Mouse (Mus musculus): ENCODE results near the gene C3. TPM values are rescaled to one million over a fixed set of nuclear protein-coding genes. Genes with fewer than 3 reads are reported as not detected.
A peak's percentile ranks its signal among the peaks of the same experiment; 100 is the strongest.

The C3 gene
- polyA plus RNA-seq, 1 experiment from 2014 or later = 0.08 TPM

GRCm38 (mm10) chr17:57219167-57219883, 8.6 kb downstream of the C3 start:
- H3K27me3 ChIP-seq = peaks cover 35% of the 10 kb centered on the region
- no peak overlapping the region for H3K4me2 ChIP-seq
- H3K9ac ChIP-seq (replicated peaks) = no peak overlapping the region
- no peaks in the 10 kb centered on the region for H3K36me3 ChIP-seq
- no peak overlapping the region for H3K27ac ChIP-seq
- no peaks in the 10 kb centered on the region for H3K4me1 ChIP-seq (replicated peaks)
- WGBS = 24% methylated on average over 11 of the region's 11 CpGs
- no peaks in the 10 kb centered on the region for H3K9me3 ChIP-seq
- H3K4me3 ChIP-seq (replicated peaks) = no peak overlapping the region
- no peak for ATAC-seq (ENCODE audit: insufficient number of reproducible peaks, insufficient read depth, low FRiP score, low TSS enrichment, low read depth)

- Histone ChIP-seq H3K4me3 (replicated peaks) (no peak overlapping the region), H3K27ac (no peak overlapping the region), H3K9me3 (no peaks in the 10 kb centered on the region), H3K9ac (replicated peaks) (no peak overlapping the region), H3K36me3 (no peaks in the 10 kb centered on the region), H3K4me1 (replicated peaks) (no peaks in the 10 kb centered on the region), H3K4me2 (no peak overlapping the region), H3K27me3 (peaks cover 31% of the 10 kb centered on the region)
- WGBS = 72% methylated on average over 12 of the region's 12 CpGs
- no peak; the same call in 1 of the 2 replicates for ATAC-seq (ENCODE audit: insufficient number of reproducible peaks, insufficient read depth, low FRiP score, low TSS enrichment, low read depth)
Measured at GRCm38 (mm10) chr17:57218335-57218900, 9.5 kb downstream of the C3 start.

- WGBS = 53% methylated on average over 13 of the region's 13 CpGs
- H3K4me3 ChIP-seq (replicated peaks) = no peak overlapping the region
- H3K4me2 ChIP-seq = no peak overlapping the region
- 0 out of 2 replicates have a peak, but pooled peaks cover 3% of the 10 kb centered on the region for H3K9me3 ChIP-seq
- H3K27ac ChIP-seq = no peak overlapping the region
- H3K4me1 ChIP-seq (replicated peaks) = no peaks in the 10 kb centered on the region
- peaks cover 12% of the 10 kb centered on the region; the same call in 1 of the 2 replicates for H3K27me3 ChIP-seq
- 0 out of 2 replicates have a peak, but pooled peaks have one; percentile 9 for ATAC-seq (ENCODE audit: insufficient number of reproducible peaks, insufficient read depth, low FRiP score, low TSS enrichment, low read depth)
- no peak overlapping the region for H3K9ac ChIP-seq (replicated peaks)
- H3K36me3 ChIP-seq = no peaks in the 10 kb centered on the region
Measured at GRCm38 (mm10) chr17:57214676-57215387, 13.1 kb downstream of the C3 start.

- Histone ChIP-seq H3K27me3 (peaks cover 5% of the 10 kb centered on the region; the same call in 1 of the 2 replicates), H3K4me2 (no peak overlapping the region), H3K9ac (replicated peaks) (no peak overlapping the region), H3K27ac (no peak overlapping the region), H3K4me3 (replicated peaks) (no peak overlapping the region), H3K4me1 (replicated peaks) (no peaks in the 10 kb centered on the region), H3K9me3 (0 out of 2 replicates have a peak, but pooled peaks cover 3% of the 10 kb centered on the region), H3K36me3 (no peaks in the 10 kb centered on the region)
- no peak for ATAC-seq (ENCODE audit: insufficient number of reproducible peaks, insufficient read depth, low FRiP score, low TSS enrichment, low read depth)
- 67% methylated on average over 9 of the region's 9 CpGs for WGBS
Measured at GRCm38 (mm10) chr17:57211501-57211900, 16.4 kb downstream of the C3 start.

- Histone ChIP-seq H3K4me1 (replicated peaks) (no peaks in the 10 kb centered on the region), H3K27ac (no peak overlapping the region), H3K4me3 (replicated peaks) (no peak overlapping the region), H3K27me3 (0 out of 2 replicates have a peak, but pooled peaks cover 5% of the 10 kb centered on the region), H3K9me3 (0 out of 2 replicates have a peak, but pooled peaks cover 3% of the 10 kb centered on the region), H3K4me2 (no peak overlapping the region), H3K36me3 (no peaks in the 10 kb centered on the region), H3K9ac (replicated peaks) (no peak overlapping the region)
- WGBS = 68% methylated on average over 4 of the region's 4 CpGs
- no peak for ATAC-seq (ENCODE audit: insufficient number of reproducible peaks, insufficient read depth, low FRiP score, low TSS enrichment, low read depth)
Measured at GRCm38 (mm10) chr17:57209330-57209729, 18.6 kb downstream of the C3 start.

- ATAC-seq (ENCODE audit: insufficient number of reproducible peaks, insufficient read depth, low FRiP score, low TSS enrichment, low read depth) = no peak
- no peaks in the 10 kb centered on the region for H3K27me3 ChIP-seq
- H3K9me3 ChIP-seq = 0 out of 2 replicates have a peak, but pooled peaks cover 3% of the 10 kb centered on the region
- WGBS = 85% methylated on average over 3 of the region's 3 CpGs
- no peak overlapping the region for H3K4me3 ChIP-seq (replicated peaks)
- H3K4me1 ChIP-seq (replicated peaks) = no peaks in the 10 kb centered on the region
- H3K36me3 ChIP-seq = no peaks in the 10 kb centered on the region
- H3K9ac ChIP-seq (replicated peaks) = no peak overlapping the region
- no peak overlapping the region for H3K27ac ChIP-seq
- H3K4me2 ChIP-seq = no peak overlapping the region
Measured at GRCm38 (mm10) chr17:57207938-57208337, 20.0 kb downstream of the C3 start.

- 81% methylated on average over 10 of the region's 10 CpGs for WGBS
- Histone ChIP-seq H3K9ac (replicated peaks) (no peak overlapping the region), H3K4me3 (replicated peaks) (no peak overlapping the region), H3K4me2 (no peak overlapping the region), H3K27ac (no peak overlapping the region), H3K27me3 (no peaks in the 10 kb centered on the region), H3K9me3 (no peaks in the 10 kb centered on the region), H3K36me3 (no peaks in the 10 kb centered on the region), H3K4me1 (replicated peaks) (no peaks in the 10 kb centered on the region)
- ATAC-seq (ENCODE audit: insufficient number of reproducible peaks, insufficient read depth, low FRiP score, low TSS enrichment, low read depth) = no peak
Measured at GRCm38 (mm10) chr17:57201841-57202724, 25.9 kb downstream of the C3 start.

- no peak for ATAC-seq (ENCODE audit: insufficient number of reproducible peaks, insufficient read depth, low FRiP score, low TSS enrichment, low read depth)
- Histone ChIP-seq H3K27ac (no peak overlapping the region), H3K9me3 (no peaks in the 10 kb centered on the region), H3K4me2 (no peak overlapping the region), H3K4me3 (replicated peaks) (no peak overlapping the region), H3K36me3 (no peaks in the 10 kb centered on the region), H3K27me3 (no peaks in the 10 kb centered on the region), H3K9ac (replicated peaks) (no peak overlapping the region), H3K4me1 (replicated peaks) (no peaks in the 10 kb centered on the region)
- WGBS = 83% methylated on average over 3 of the region's 3 CpGs
Measured at GRCm38 (mm10) chr17:57198252-57198651, 29.7 kb downstream of the C3 start.

- no peaks in the 10 kb centered on the region for H3K4me1 ChIP-seq (replicated peaks)
Measured at GRCm38 (mm10) chr17:57195326-57196010, 32.5 kb downstream of the C3 start.

GRCm38 (mm10) chr17:57194771-57195170, 33.2 kb downstream of the C3 start:
- no peak overlapping the region for H3K4me3 ChIP-seq (replicated peaks)
- H3K4me1 ChIP-seq (replicated peaks) = no peaks in the 10 kb centered on the region
- no peaks in the 10 kb centered on the region for H3K36me3 ChIP-seq
- peaks cover 4% of the 10 kb centered on the region; the same call in 1 of the 2 replicates for H3K27me3 ChIP-seq
- H3K9me3 ChIP-seq = no peaks in the 10 kb centered on the region
- no peak overlapping the region for H3K27ac ChIP-seq
- WGBS = 83% methylated on average over 3 of the region's 3 CpGs
- no peak for ATAC-seq (ENCODE audit: insufficient number of reproducible peaks, insufficient read depth, low FRiP score, low TSS enrichment, low read depth)
- H3K4me2 ChIP-seq = no peak overlapping the region
- H3K9ac ChIP-seq (replicated peaks) = no peak overlapping the region

More at GRCm38 (mm10) chr17:57195326-57196010, 32.5 kb downstream of the C3 start:
- Histone ChIP-seq H3K27me3 (peaks cover 4% of the 10 kb centered on the region; the same call in 1 of the 2 replicates), H3K27ac (no peak overlapping the region), H3K4me3 (replicated peaks) (no peak overlapping the region), H3K9ac (replicated peaks) (no peak overlapping the region), H3K4me2 (no peak overlapping the region), H3K9me3 (no peaks in the 10 kb centered on the region), H3K36me3 (no peaks in the 10 kb centered on the region)
- ATAC-seq (ENCODE audit: insufficient number of reproducible peaks, insufficient read depth, low FRiP score, low TSS enrichment, low read depth) = no peak
- 68% methylated on average over 8 of the region's 8 CpGs for WGBS
